Mouse (Mus musculus) left cerebral cortex, postnatal 4 days (tissue): ENCODE data around the gene Smim11. TPM values are rescaled to one million over a fixed set of nuclear protein-coding genes. Genes with fewer than 3 reads are reported as not detected.
A peak's percentile ranks its signal among the peaks of the same experiment; 100 is the strongest.

ENCODE experiments used
- DNase-seq: peaks from one replicate; pipeline ENCODE4 v3.0.0-alpha.2; 2022
- intact Hi-C: fragments of 180-260 bp; cut with DNase I; formaldehyde crosslinking; loops from one replicate; pipeline ENCODE4 v1.15.1; 2025
- total RNA-seq, 2 experiments: library from RNA; stranded (reverse); gene quantifications; 2 replicates each; pipeline ENCODE4 v1.2.3; 2021

Smim11 gene
- total RNA-seq, 2 experiments from 2014 or later: 13.4 to 16.3 TPM

GRCm38 (mm10) chr16:92358734-92359133 is 57.6 kb downstream of the Smim11 start:
- peak; percentile 34 for DNase-seq
- intact Hi-C loops: no loop called here

- no peak for DNase-seq
- intact Hi-C loops: no loop called here
Measured at GRCm38 (mm10) chr16:92359229-92359628, 58.1 kb downstream of the Smim11 start, which contains the start of gene Kcne1. Kcne1 (minus strand) TSS chr16:92359468.

- intact Hi-C loops: no loop called here
- peak; percentile 54 for DNase-seq
Measured at GRCm38 (mm10) chr16:92360711-92361110, 59.6 kb downstream of the Smim11 start.

Other genes starting within 250 kb of the Smim11 start
- gene Mrps6, start 243.0 kb upstream of the Smim11 start, total RNA-seq: 10 to 100 TPM; 62.1 to 68.9 TPM
- under 1 TPM; 0.36 to 0.52 TPM for gene Gm49711, start 243.0 kb upstream of the Smim11 start, total RNA-seq
- 10 to 100 TPM; 20.8 to 23.3 TPM for gene Slc5a3, start 243.0 kb upstream of the Smim11 start, total RNA-seq
- not detected for gene Kcne2, start 8.9 kb upstream of the Smim11 start, total RNA-seq
- not detected for gene Fam243, start 20.2 kb downstream of the Smim11 start, total RNA-seq
- not detected for gene Kcne1, start 58.2 kb downstream of the Smim11 start, total RNA-seq
- 10 to 100 TPM; 48.3 to 50.1 TPM for gene Rcan1, start 169.6 kb downstream of the Smim11 start, total RNA-seq
- gene Clic6, start 184.4 kb downstream of the Smim11 start, total RNA-seq: 1 to 10 TPM in 1 of 2 experiments, under 1 TPM in 1; 0.44 to 1.1 TPM